Mouse (Mus musculus) testis, adult 2 months (tissue): ENCODE measurements around the gene Prpf40b.

Experiments used
- CTCF ChIP-seq: fragments of 200-500 bp; IDR thresholded peaks from 2 replicates; pipeline ENCODE4 v1.5.1; 2012; ENCODE audit warnings: low read depth, mild to moderate bottlenecking, inconsistent platforms, low read length, moderate library complexity; ENCODE audit not compliant: control insufficient read depth, insufficient read depth, insufficient replicate concordance
- POLR2A ChIP-seq: fragments of 200-500 bp; IDR thresholded peaks from 2 replicates; pipeline ENCODE4 v1.6.1; 2012; ENCODE audit warnings: low read depth, mild to moderate bottlenecking, inconsistent platforms, low read length, moderate library complexity; ENCODE audit not compliant: control insufficient read depth

DNA sequence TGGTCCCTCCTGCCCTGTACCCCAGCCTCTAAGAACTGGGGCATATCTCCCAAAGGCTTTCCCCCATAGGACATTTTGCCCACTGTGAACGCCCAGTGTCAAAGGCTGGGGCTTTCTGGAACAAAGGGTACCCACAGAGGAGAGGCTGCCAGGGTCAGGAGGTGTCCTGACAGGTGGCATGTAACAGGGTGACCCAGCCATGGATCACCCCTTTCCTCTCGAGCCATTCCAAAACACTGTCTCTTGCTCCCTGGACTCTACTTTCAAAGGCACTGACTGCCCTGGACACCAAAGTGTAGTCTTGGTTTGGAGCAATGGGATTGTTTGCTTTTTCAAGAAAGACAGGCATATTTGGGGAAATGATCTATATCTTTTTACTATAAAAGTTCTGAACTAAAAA lies 35.4 kb downstream of the Prpf40b start:
- TF ChIP-seq POLR2A, result no peak
- no peak for TF ChIP-seq CTCF
